Mouse (Mus musculus): ENCODE measurements around the gene Sox8. TPM values are rescaled to one million over a fixed set of nuclear protein-coding genes. Genes with fewer than 3 reads are reported as not detected.

The Sox8 gene
- polyA plus RNA-seq (2012; rRNA removed): 0.02 and 0.05 TPM in 2 replicates

DNA sequence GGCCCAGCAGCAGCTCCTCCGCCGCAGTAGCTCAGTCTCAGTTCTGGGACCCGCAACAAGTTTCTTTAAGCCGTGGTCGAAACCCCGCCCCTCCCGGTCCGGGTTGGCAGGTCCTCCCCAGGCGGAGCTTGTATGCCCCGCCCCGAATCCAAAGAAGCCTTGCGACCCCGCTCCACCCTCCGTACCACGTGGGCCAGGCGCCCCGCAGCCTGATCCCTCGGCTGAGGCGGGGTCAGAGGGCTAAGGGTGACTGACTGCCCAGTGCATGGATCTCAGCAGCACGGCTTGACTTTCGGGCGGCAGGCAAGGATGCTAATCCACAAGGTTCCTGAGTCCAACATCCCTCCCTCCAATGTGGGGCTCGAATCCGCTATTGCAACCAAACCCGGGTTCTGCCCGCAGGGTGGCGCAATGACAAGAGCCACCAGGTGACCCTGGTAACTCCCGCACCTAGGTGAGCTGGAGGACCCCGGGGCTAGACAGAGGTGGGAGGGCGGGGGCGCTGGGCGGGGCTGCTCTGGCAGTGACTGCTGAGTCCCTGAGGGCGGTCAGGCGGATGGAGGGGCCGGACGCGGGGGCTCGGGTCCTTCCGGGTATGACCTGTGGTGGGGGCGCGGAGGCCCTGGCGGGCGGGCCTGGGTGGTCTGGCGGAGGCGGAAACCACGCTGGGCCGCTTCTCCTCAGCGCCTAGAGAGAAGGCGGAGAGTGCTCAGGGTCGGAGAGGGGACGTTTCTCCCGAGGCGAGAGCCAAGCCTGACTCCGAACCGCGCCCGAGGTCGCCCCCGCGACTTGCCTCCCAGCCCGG lies at the start of gene Sox8:
Gene Sox8, minus strand, starts transcription at position 39 of the 805 bp plus-strand sequence.

DNA sequence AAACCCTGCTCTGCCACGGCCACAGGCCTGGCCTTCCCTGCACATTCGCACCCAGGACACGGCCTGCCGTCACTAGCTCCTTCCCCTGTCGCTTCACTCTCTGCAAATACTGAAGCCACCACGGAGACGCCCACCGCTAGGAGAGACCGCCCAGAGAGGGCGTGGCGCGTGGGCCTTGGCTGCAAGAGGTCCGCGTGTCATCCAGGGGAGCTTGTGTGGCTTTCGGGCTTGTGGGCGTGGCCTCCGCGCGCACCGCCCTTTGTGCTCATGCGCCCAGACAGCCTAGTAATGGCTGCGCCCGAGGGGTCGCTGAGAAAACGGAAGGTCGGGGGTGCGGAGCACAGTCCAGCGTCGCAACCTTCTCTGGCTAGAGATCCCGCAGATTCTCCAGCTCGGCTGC lies 8.4 kb upstream of the Sox8 start, which contains the start of gene Lmf1:
Gene Lmf1, plus strand, starts transcription at position 166 of the 400 bp plus-strand sequence.

Other genes starting within 250 kb of the Sox8 start
- 0.02 and 0.05 TPM in 2 replicates for gene Tpsab1, start 225.1 kb downstream of the Sox8 start, polyA plus RNA-seq (2012; rRNA removed)
- gene Tpsb2, start 204.4 kb downstream of the Sox8 start, polyA plus RNA-seq (2012; rRNA removed): 0.43 and 0.61 TPM in 2 replicates
- gene Tpsg1, start 201.4 kb downstream of the Sox8 start, polyA plus RNA-seq (2012; rRNA removed): 0.05 TPM in 1 of 2 replicates, not detected in the other
- 0.38 and 0.97 TPM in 2 replicates for gene Cacna1h, start 136.9 kb downstream of the Sox8 start, polyA plus RNA-seq (2012; rRNA removed)
- 0.43 and 0.64 TPM in 2 replicates for gene Tekt4, start 116.1 kb downstream of the Sox8 start, polyA plus RNA-seq (2012; rRNA removed)
- not detected in 2 replicates for gene Sstr5, start 73.4 kb downstream of the Sox8 start, polyA plus RNA-seq (2012; rRNA removed)
- 5.2 and 6.2 TPM in 2 replicates for gene Lmf1, start 8.4 kb upstream of the Sox8 start, polyA plus RNA-seq (2012; rRNA removed)
- 0.05 TPM in 1 of 2 replicates, not detected in the other for gene Gng13, start 146.5 kb upstream of the Sox8 start, polyA plus RNA-seq (2012; rRNA removed)
- gene Chtf18, start 156.7 kb upstream of the Sox8 start, polyA plus RNA-seq (2012; rRNA removed): 5.2 and 6.8 TPM in 2 replicates
- 7.9 and 8.1 TPM in 2 replicates for gene Rpusd1, start 157.0 kb upstream of the Sox8 start, polyA plus RNA-seq (2012; rRNA removed)
- not detected in 2 replicates for gene Mslnl, start 165.4 kb upstream of the Sox8 start, polyA plus RNA-seq (2012; rRNA removed)
- gene Msln, start 183.7 kb upstream of the Sox8 start, polyA plus RNA-seq (2012; rRNA removed): 8.0 and 9.1 TPM in 2 replicates
- 10.9 and 12.1 TPM in 2 replicates for gene Narfl, start 203.1 kb upstream of the Sox8 start, polyA plus RNA-seq (2012; rRNA removed)
- 7.7 and 9.7 TPM in 2 replicates for gene Haghl, start 215.0 kb upstream of the Sox8 start, polyA plus RNA-seq (2012; rRNA removed)
- 0.01 and 0.02 TPM in 2 replicates for gene Ccdc78, start 215.9 kb upstream of the Sox8 start, polyA plus RNA-seq (2012; rRNA removed)
- gene Fam173a, start 222.2 kb upstream of the Sox8 start, polyA plus RNA-seq (2012; rRNA removed): 45.0 and 49.0 TPM in 2 replicates
- gene AC134908.4, start 225.0 kb upstream of the Sox8 start, polyA plus RNA-seq (2012; rRNA removed): not detected in 2 replicates
- gene Metrn, start 226.4 kb upstream of the Sox8 start, polyA plus RNA-seq (2012; rRNA removed): 13.1 and 16.2 TPM in 2 replicates
- gene Fbxl16, start 238.4 kb upstream of the Sox8 start, polyA plus RNA-seq (2012; rRNA removed): 0.08 TPM in 2 replicates

All from liver, embryonic 18 days (tissue).